Mouse (Mus musculus): ENCODE measurements at regions not wholly inside any gene's neighbourhood (a gene's known extent, or its start where the extent isn't known, plus 50 kb on each side); places are given as distances from the start of the nearest gene placed in this dataset.

DNA sequence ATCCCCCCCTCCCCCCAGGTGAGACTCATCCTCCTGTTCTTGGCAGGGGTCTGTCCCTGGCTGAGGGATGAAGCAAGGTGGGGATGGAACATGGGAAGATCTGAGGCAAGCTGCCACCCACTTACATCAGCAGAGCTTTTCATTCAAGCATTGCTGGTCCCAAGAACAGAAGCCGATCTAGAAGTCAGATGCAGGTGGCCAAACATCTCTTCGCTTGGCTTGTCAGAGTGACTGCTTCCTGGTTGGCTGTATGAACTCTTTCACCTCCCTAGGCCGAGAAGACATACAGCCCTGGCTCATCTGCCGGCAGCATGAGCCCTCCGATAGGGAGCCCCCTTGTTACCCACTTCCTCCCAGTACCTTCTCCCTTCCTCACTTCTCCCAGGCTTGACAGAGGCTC, 55.8 kb upstream of the Smndc1 start:
- Histone ChIP-seq H3K4me2 (ENCODE audit: insufficient read depth, low read depth, poor library complexity, severe bottlenecking) (0 out of 2 replicates have a peak overlapping the region, but pooled peaks have one; percentile 10), H3K9ac (ENCODE audit: insufficient read depth, low read depth) (peak overlapping the region; percentile 10; the same call in 1 of the 2 replicates), H3K79me2 (replicated peaks; ENCODE audit: control insufficient read depth, extremely low read depth, insufficient read depth, poor library complexity, severe bottlenecking) (no peaks in the 10 kb centered on the region), H3K4me1 (ENCODE audit: control insufficient read depth in 1 of 2, insufficient read depth in 2 of 2) (peaks cover 64 to 89% of the 10 kb centered on the region in 2 experiments), H3K27me3 (replicated peaks) (no peaks in the 10 kb centered on the region), H3K9me3 (replicated peaks; ENCODE audit: low read length) (no peaks in the 10 kb centered on the region), H3K4me3 (replicated peaks in 1 of 3; ENCODE audit: low read depth in 2 of 3, low read length in 2 of 3, poor library complexity in 1 of 3) (peak overlapping the region in 1 of 3 experiments; percentile 34), H3K27ac (ENCODE audit: insufficient read depth, low read depth) (peak overlapping the region; percentile 61), H3K36me3 (replicated peaks in 1 of 2; ENCODE audit: control insufficient read depth in 1 of 2, insufficient read depth in 1 of 2, low read length in 1 of 2) (peaks cover 0 to 2% of the 10 kb centered on the region in 2 experiments)
- peak; percentile 88 for DNase-seq (ENCODE audit: extremely low read depth)
- in situ Hi-C loops (cut with MboI; ENCODE audit: low pct_ligation_motif_present, low pct_unique_long_range_greater_than_20kb, low sequenced_read_pairs), result no loop called here
- dilution Hi-C loops (cut with MboI; ENCODE audit: extremely low pct_ligation_motif_present, extremely low pct_unique_long_range_greater_than_20kb, low sequenced_read_pairs), result no loop called here
- TF ChIP-seq TBP (conservative IDR thresholded peaks at IDR 0.05; ENCODE audit: low read depth, low read length), result 0 out of 2 replicates have a peak, but pooled peaks have one; percentile 41
- TF ChIP-seq MEF2A (IDR thresholded peaks at IDR 0.05; ENCODE audit: borderline replicate concordance, low read depth, low read length), result 0 out of 2 replicates have a peak, but pooled peaks have one; percentile 20
- TF ChIP-seq PAX5 (IDR thresholded peaks at IDR 0.05; ENCODE audit: low read length), result no peak
- no peak for TF ChIP-seq EP300 (IDR thresholded peaks at IDR 0.05; ENCODE audit: low read length)
- TF ChIP-seq ETS1 (conservative IDR thresholded peaks at IDR 0.05; ENCODE audit: low read depth, low read length), result peak; percentile 12; the same call in 1 of the 2 replicates
- TF ChIP-seq ELF1 (IDR thresholded peaks at IDR 0.05; ENCODE audit: low read depth, low read length), result peak; percentile 67
- 0 out of 2 replicates have a peak, but pooled peaks have one; percentile 5 for TF ChIP-seq IRF4 (IDR thresholded peaks at IDR 0.05; ENCODE audit: low read depth, low read length)
- TF ChIP-seq POLR2AphosphoS2 (IDR thresholded peaks at IDR 0.05; ENCODE audit: low read depth, low read length), result no peak
- peak; percentile 79; the same call in 1 of the 2 replicates for TF ChIP-seq BHLHE40 (IDR thresholded peaks at IDR 0.05; ENCODE audit: low read depth, low read length)

- in situ Hi-C loops (cut with MboI; ENCODE audit: low pct_ligation_motif_present, low pct_unique_long_range_greater_than_20kb, low sequenced_read_pairs) (no loop called here), dilution Hi-C loops (cut with MboI; ENCODE audit: extremely low pct_ligation_motif_present, extremely low pct_unique_long_range_greater_than_20kb, low sequenced_read_pairs) (no loop called here)
- TF ChIP-seq ZKSCAN1 (IDR thresholded peaks at IDR 0.05; ENCODE audit: borderline replicate concordance, low read depth, low read length) (no peak), ELF1 (IDR thresholded peaks at IDR 0.05; ENCODE audit: low read depth, low read length) (no peak), POLR2A (IDR thresholded peaks at IDR 0.05; ENCODE audit: low read depth, low read length) (no peak), HCFC1 (IDR thresholded peaks at IDR 0.05; ENCODE audit: low read depth, low read length) (no peak), E2F4 (IDR thresholded peaks at IDR 0.05; ENCODE audit: insufficient replicate concordance, low read depth, low read length) (no peak), BHLHE40 (IDR thresholded peaks at IDR 0.05; ENCODE audit: low read depth, low read length) (no peak), CHD1 (IDR thresholded peaks at IDR 0.05; ENCODE audit: low read depth, low read length) (no peak), JUND (conservative IDR thresholded peaks at IDR 0.05; ENCODE audit: low read depth, low read length) (no peak), UBTF (IDR thresholded peaks at IDR 0.05; ENCODE audit: low read depth, low read length) (no peak), SMC3 (IDR thresholded peaks at IDR 0.05; ENCODE audit: low read depth, low read length) (no peak), MEF2A (IDR thresholded peaks at IDR 0.05; ENCODE audit: borderline replicate concordance, low read depth, low read length) (no peak)
- no peak overlapping the region for H3K27ac ChIP-seq (ENCODE audit: insufficient read depth, low read depth)
- no peaks in the 10 kb centered on the region for H3K79me2 ChIP-seq (replicated peaks; ENCODE audit: control insufficient read depth, extremely low read depth, insufficient read depth, poor library complexity, severe bottlenecking)
- H3K4me2 ChIP-seq (ENCODE audit: insufficient read depth, low read depth, poor library complexity, severe bottlenecking), result no peak overlapping the region
- H3K4me3 ChIP-seq (replicated peaks in 1 of 3; ENCODE audit: low read depth in 2 of 3, low read length in 2 of 3, poor library complexity in 1 of 3), result no peak overlapping the region
- no peaks in the 10 kb centered on the region for H3K9me3 ChIP-seq (replicated peaks; ENCODE audit: low read length)
- no peak overlapping the region for H3K9ac ChIP-seq (ENCODE audit: insufficient read depth, low read depth)
- DNase-seq (ENCODE audit: extremely low read depth), result no peak
- peaks cover 0 to 2% of the 10 kb centered on the region in 2 experiments for H3K36me3 ChIP-seq (replicated peaks in 1 of 2; ENCODE audit: control insufficient read depth in 1 of 2, insufficient read depth in 1 of 2, low read length in 1 of 2)
- no peaks in the 10 kb centered on the region for H3K27me3 ChIP-seq (replicated peaks)
- H3K4me1 ChIP-seq (ENCODE audit: control insufficient read depth in 1 of 2, insufficient read depth in 2 of 2), result peaks cover 66 to 93% of the 10 kb centered on the region in 2 experiments
Measured at GRCm38 (mm10) chr19:53444646-53445045, 54.3 kb upstream of the Smndc1 start.
